Mouse (Mus musculus) urinary bladder, postnatal 10 days (tissue): ENCODE measurements around the gene Cdc42ep4.

Source experiments
- DNase-seq: peaks from one replicate; pipeline ENCODE4 v3.0.0; 2022; ENCODE audit warnings: low spot score

Gene Cdc42ep4

GRCm38 (mm10) chr11:113751484-113752084 is at the start of gene Cdc42ep4:
Gene Cdc42ep4 (minus strand): TSS chr11:113751881.
- peak; percentile 53 for DNase-seq

GRCm38 (mm10) chr11:113800026-113800425 is 48.3 kb upstream of the Cdc42ep4 start:
- no peak for DNase-seq

- no peak for DNase-seq
Observed at GRCm38 (mm10) chr11:113799041-113799447, 47.4 kb upstream of the Cdc42ep4 start.

GRCm38 (mm10) chr11:113798011-113798410 is 46.3 kb upstream of the Cdc42ep4 start:
- DNase-seq = no peak

- DNase-seq = no peak
Observed at GRCm38 (mm10) chr11:113797014-113797983, 45.6 kb upstream of the Cdc42ep4 start.

GRCm38 (mm10) chr11:113795846-113796245 is 44.2 kb upstream of the Cdc42ep4 start:
- DNase-seq = no peak

GRCm38 (mm10) chr11:113791357-113792215 is 39.9 kb upstream of the Cdc42ep4 start:
- no peak for DNase-seq

- no peak for DNase-seq
Observed at GRCm38 (mm10) chr11:113789101-113789500, 37.4 kb upstream of the Cdc42ep4 start.

GRCm38 (mm10) chr11:113788183-113788789 is 36.6 kb upstream of the Cdc42ep4 start:
- no peak for DNase-seq

GRCm38 (mm10) chr11:113787432-113788182 is 35.9 kb upstream of the Cdc42ep4 start:
- DNase-seq = no peak

GRCm38 (mm10) chr11:113787009-113787408 is 35.3 kb upstream of the Cdc42ep4 start:
- DNase-seq = no peak

- no peak for DNase-seq
Observed at GRCm38 (mm10) chr11:113786395-113786794, 34.7 kb upstream of the Cdc42ep4 start.

- DNase-seq = no peak
Observed at GRCm38 (mm10) chr11:113785406-113786171, 33.9 kb upstream of the Cdc42ep4 start.

- DNase-seq = no peak
Observed at GRCm38 (mm10) chr11:113784656-113785396, 33.1 kb upstream of the Cdc42ep4 start.

- DNase-seq = no peak
Observed at GRCm38 (mm10) chr11:113782496-113782895, 30.8 kb upstream of the Cdc42ep4 start.

- no peak for DNase-seq
Observed at GRCm38 (mm10) chr11:113782006-113782405, 30.3 kb upstream of the Cdc42ep4 start.

GRCm38 (mm10) chr11:113779680-113780041 is 28.0 kb upstream of the Cdc42ep4 start:
- DNase-seq = no peak

GRCm38 (mm10) chr11:113778733-113779679 is 27.3 kb upstream of the Cdc42ep4 start:
- no peak for DNase-seq
